Mouse (Mus musculus) adrenal gland, postnatal 14 days (tissue): ENCODE results near the gene Wbp2nl. TPM values are rescaled to one million over a fixed set of nuclear protein-coding genes. Genes with fewer than 3 reads are reported as not detected.

Source experiments
- DNase-seq: peaks from one replicate; pipeline ENCODE4 v3.0.0; 2021; ENCODE audit warnings: mixed read lengths
- total RNA-seq: library from RNA; stranded (reverse); gene quantifications from 2 replicates; pipeline ENCODE4 v1.2.3, GENCODE M21; 2021

Gene Wbp2nl
- total RNA-seq, 1 experiment from 2014 or later: not detected

GRCm38 (mm10) chr15:82319613-82320012 lies 20.9 kb downstream of the Wbp2nl start:
- DNase-seq: no peak

GRCm38 (mm10) chr15:82322195-82322594 lies 23.4 kb downstream of the Wbp2nl start:
- DNase-seq: no peak

GRCm38 (mm10) chr15:82325382-82325781 lies 26.6 kb downstream of the Wbp2nl start:
- DNase-seq: no peak

GRCm38 (mm10) chr15:82335194-82335593 lies 36.4 kb downstream of the Wbp2nl start:
- DNase-seq: no peak

GRCm38 (mm10) chr15:82336629-82337028 lies 37.9 kb downstream of the Wbp2nl start:
- DNase-seq: no peak

- no peak for DNase-seq
These were observed 39.1 kb downstream of the Wbp2nl start for GRCm38 (mm10) chr15:82337875-82338274.

GRCm38 (mm10) chr15:82338593-82339112 lies 39.9 kb downstream of the Wbp2nl start, which contains the start of the genes Naga, Pheta2 and Smdt1:
Gene Naga, minus strand, starts transcription at chr15:82338925.
Gene Pheta2, plus strand, starts transcription at chr15:82338942.
Gene Smdt1, plus strand, starts transcription at chr15:82338959.
- DNase-seq: peak; percentile 99

- DNase-seq: no peak
These were observed 40.4 kb downstream of the Wbp2nl start for GRCm38 (mm10) chr15:82339150-82339549.

GRCm38 (mm10) chr15:82339634-82340254 lies 41.0 kb downstream of the Wbp2nl start:
- DNase-seq: no peak

GRCm38 (mm10) chr15:82340414-82341035 lies 41.8 kb downstream of the Wbp2nl start:
- DNase-seq: no peak

- peak; percentile 75 for DNase-seq
These were observed 42.3 kb downstream of the Wbp2nl start for GRCm38 (mm10) chr15:82341036-82341501.

- no peak for DNase-seq
These were observed 43.2 kb downstream of the Wbp2nl start for GRCm38 (mm10) chr15:82341675-82342542.

GRCm38 (mm10) chr15:82342543-82342935 lies 43.8 kb downstream of the Wbp2nl start:
- no peak for DNase-seq

- no peak for DNase-seq
These were observed 44.9 kb downstream of the Wbp2nl start for GRCm38 (mm10) chr15:82343368-82344287.

- DNase-seq: no peak
These were observed 46.2 kb downstream of the Wbp2nl start for GRCm38 (mm10) chr15:82344971-82345370.

- peak; percentile 98 for DNase-seq
These were observed 47.2 kb downstream of the Wbp2nl start for GRCm38 (mm10) chr15:82345820-82346470.

GRCm38 (mm10) chr15:82346580-82347302 lies 48.0 kb downstream of the Wbp2nl start:
- no peak for DNase-seq

- no peak for DNase-seq
These were observed 48.5 kb downstream of the Wbp2nl start for GRCm38 (mm10) chr15:82347303-82347676.

- DNase-seq: no peak
These were observed 49.1 kb downstream of the Wbp2nl start for GRCm38 (mm10) chr15:82347852-82348251.
